Mouse (Mus musculus): Measurements from ENCODE around the gene Dst.

GRCm38 (mm10) chr1:33974401-33974800 lies 66.4 kb downstream of the Dst start:
- TF ChIP-seq MYOD1 (IDR thresholded peaks at IDR 0.05; ENCODE audit: control insufficient read depth in 1 of 3, insufficient read length in 2 of 3, low read depth in 2 of 3) (no peak), CEBPB (IDR thresholded peaks at IDR 0.05; ENCODE audit: insufficient read depth, poor library complexity, severe bottlenecking) (no peak), POLR2A (IDR thresholded peaks at IDR 0.05; ENCODE audit: insufficient read length, low read depth) (no peak)

Data from myocyte (in vitro differentiated cells).